Mouse (Mus musculus): ENCODE results near the gene A930004D18Rik. TPM values are rescaled to one million over a fixed set of nuclear protein-coding genes. Genes with fewer than 3 reads are reported as not detected.

Gene A930004D18Rik
- polyA plus RNA-seq, 1 experiment from 2014 or later, result 13.1 TPM

DNA sequence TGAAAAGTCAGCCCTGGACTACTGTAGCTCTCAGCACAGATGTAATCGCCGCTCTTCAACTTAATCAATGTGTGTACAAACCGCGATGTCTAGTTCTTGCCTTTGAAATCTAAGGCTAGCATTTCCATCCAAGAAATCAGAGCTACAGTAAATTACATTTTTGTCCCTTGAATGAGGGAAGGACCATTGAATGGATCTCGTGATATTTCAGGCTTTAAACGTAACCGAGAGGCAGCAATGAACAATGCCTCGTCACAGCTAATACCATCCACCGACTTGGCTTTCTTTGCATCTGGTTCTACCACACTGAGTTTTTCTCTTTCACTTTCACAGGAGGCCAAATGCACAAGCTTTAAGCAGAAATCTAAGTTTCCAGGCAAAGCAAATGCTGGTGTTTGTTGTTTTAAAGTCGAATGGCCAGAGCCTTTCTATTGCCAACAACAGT, 13.0 kb upstream of the A930004D18Rik start:
- Histone ChIP-seq H3K4me3 (peak overlapping the region; percentile 90), H3K4me1 (replicated peaks) (peaks cover 43% of the 10 kb centered on the region), H3K9ac (peak overlapping the region; percentile 71), H3K4me2 (peak overlapping the region; percentile 91), H3K27me3 (no peaks in the 10 kb centered on the region), H3K36me3 (no peaks in the 10 kb centered on the region), H3K9me3 (no peaks in the 10 kb centered on the region), H3K27ac (peak overlapping the region; percentile 100)
- no peak for ATAC-seq (ENCODE audit: low FRiP score)
- 5% methylated on average over 10 of the region's 10 CpGs for WGBS

- Histone ChIP-seq H3K9me3 (no peaks in the 10 kb centered on the region), H3K4me2 (peak overlapping the region; percentile 91), H3K27ac (peak overlapping the region; percentile 100), H3K36me3 (no peaks in the 10 kb centered on the region), H3K4me1 (replicated peaks) (peaks cover 38% of the 10 kb centered on the region), H3K9ac (peak overlapping the region; percentile 100), H3K4me3 (peak overlapping the region; percentile 90), H3K27me3 (no peaks in the 10 kb centered on the region)
- 3% methylated on average over 2 of the region's 2 CpGs for WGBS
- no peak for ATAC-seq (ENCODE audit: low FRiP score)
These were observed 12.5 kb upstream of the A930004D18Rik start for GRCm38 (mm10) chr2:18050018-18050417.

DNA sequence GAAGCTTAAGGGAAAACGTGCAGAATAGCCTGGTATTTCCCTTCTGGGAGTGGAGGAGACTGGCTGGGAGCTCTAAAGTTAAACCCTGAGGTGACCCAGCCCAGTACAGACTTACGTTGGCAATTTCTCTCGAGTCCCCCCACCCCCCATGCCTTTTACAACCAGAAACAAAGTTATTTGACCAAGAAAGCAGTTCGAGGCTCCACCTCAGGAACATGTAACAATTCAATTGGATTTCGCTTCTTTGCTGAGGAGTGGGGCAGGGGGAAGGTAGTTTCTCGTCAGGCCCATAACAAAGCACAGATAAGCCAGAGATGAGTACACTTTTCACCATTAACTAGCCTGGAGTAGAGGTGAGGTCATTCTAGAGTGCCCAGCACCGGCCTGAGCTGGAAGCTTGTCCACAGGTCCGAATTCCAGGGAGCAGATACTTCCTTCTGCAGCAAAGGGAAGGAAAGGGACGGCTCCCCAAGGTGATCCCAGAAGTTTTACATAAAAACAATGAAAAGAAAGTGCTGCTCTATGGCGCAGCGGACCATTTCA, 11.8 kb upstream of the A930004D18Rik start:
- WGBS, result 1% methylated on average over 11 of the region's 11 CpGs
- peak; percentile 46; the same call in 1 of the 2 replicates for ATAC-seq (ENCODE audit: low FRiP score)
- H3K36me3 ChIP-seq, result no peaks in the 10 kb centered on the region
- H3K9me3 ChIP-seq, result no peaks in the 10 kb centered on the region
- H3K4me1 ChIP-seq (replicated peaks), result peaks cover 40% of the 10 kb centered on the region
- peak overlapping the region; percentile 100 for H3K9ac ChIP-seq
- peak overlapping the region; percentile 100 for H3K27ac ChIP-seq
- peak overlapping the region; percentile 90 for H3K4me3 ChIP-seq
- H3K27me3 ChIP-seq, result no peaks in the 10 kb centered on the region
- H3K4me2 ChIP-seq, result peak overlapping the region; percentile 91

DNA sequence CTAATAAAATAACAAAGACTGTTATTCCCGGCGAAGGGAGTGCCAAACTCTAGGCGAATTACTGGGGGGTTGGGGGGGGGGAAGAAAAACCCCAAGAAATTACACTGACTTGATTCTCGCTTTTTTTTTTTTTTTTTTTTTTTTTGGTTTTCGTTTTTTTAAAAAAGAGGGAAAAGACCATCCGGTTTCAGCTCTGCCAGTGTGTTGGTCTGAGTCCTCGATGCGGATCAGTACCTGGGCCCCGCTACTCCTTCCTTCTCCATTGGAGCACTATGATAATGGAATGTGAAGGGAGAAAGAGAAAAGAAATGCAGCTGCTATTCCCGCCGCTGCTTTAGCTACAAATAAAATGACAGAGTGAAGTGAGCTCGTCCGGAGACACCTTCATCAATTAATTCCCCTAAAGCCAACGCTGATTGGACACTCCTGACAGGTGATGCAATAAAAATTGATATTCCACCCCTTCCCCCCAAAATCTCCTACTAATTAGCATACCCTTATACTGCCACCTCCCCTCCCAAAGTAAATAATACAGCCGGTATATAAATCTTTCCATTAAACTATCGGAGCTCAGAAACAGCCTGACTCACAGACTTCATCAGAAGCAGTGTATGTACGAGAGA, 11.0 kb upstream of the A930004D18Rik start, which contains the start of gene Skida1:
Skida1 (minus strand) TSS at position 599 of the 623 bp plus-strand sequence.
- Histone ChIP-seq H3K4me3 (peak within 1 kb of the TSS; percentile 90), H3K9ac (peak within 1 kb of the TSS; percentile 100), H3K27me3 (no peaks in the 10 kb centered on the region), H3K4me1 (replicated peaks) (peaks cover 38% of the 10 kb centered on the region), H3K27ac (peak within 1 kb of the TSS; percentile 100), H3K36me3 (no peaks in the 10 kb centered on the region), H3K9me3 (no peaks in the 10 kb centered on the region), H3K4me2 (peak within 1 kb of the TSS; percentile 91)
- peak; percentile 75 for ATAC-seq (ENCODE audit: low FRiP score)
- WGBS, result 0% methylated on average over 17 of the region's 17 CpGs

DNA sequence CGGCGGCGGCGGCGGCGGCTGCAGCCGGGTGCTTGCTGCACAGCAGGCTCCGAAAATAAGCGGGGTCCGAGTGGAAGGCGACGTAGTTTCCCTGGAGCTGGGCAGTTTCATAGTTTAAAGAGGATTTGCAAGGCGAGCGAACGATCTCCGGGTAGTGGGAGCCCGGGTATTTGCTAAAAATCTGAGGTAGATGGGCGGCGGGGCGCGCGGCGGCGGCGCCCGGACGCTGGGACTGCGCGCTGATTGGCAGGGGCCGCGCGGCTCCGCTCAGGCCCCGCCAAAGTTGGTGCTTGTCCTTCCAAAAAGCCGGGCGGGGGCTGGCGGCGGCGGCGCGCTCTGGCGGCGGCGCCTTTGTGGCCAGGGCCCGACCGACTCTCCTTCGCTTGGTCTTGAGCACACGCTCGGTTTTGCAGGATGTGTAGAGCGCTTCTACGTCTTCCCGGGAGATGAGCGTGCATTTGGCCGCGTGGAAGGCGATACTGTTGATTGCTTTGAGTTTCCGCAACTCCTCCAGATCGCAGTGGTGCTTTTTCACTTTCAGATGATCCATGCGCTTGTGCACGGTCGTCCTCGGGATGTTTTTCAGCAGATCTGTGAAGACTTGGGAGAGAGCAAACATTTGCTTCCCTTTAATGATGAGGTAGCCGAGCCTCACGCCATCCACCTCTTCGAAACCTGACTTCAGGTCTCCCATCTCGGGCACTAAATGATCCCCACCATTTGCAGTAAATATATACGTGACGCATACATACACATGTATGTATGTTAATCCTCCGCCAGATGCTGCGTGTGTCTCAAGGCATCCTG, 10.3 kb upstream of the A930004D18Rik start:
- H3K4me1 ChIP-seq (replicated peaks), result peaks cover 41% of the 10 kb centered on the region
- H3K36me3 ChIP-seq, result no peaks in the 10 kb centered on the region
- H3K27me3 ChIP-seq, result no peaks in the 10 kb centered on the region
- ATAC-seq (ENCODE audit: low FRiP score), result peak; percentile 53
- H3K4me3 ChIP-seq, result peak overlapping the region; percentile 90
- WGBS, result under 1% methylated on average over 70 of the region's 70 CpGs
- H3K27ac ChIP-seq, result peak overlapping the region; percentile 100
- no peaks in the 10 kb centered on the region for H3K9me3 ChIP-seq
- peak overlapping the region; percentile 100 for H3K9ac ChIP-seq
- peak overlapping the region; percentile 91 for H3K4me2 ChIP-seq

DNA sequence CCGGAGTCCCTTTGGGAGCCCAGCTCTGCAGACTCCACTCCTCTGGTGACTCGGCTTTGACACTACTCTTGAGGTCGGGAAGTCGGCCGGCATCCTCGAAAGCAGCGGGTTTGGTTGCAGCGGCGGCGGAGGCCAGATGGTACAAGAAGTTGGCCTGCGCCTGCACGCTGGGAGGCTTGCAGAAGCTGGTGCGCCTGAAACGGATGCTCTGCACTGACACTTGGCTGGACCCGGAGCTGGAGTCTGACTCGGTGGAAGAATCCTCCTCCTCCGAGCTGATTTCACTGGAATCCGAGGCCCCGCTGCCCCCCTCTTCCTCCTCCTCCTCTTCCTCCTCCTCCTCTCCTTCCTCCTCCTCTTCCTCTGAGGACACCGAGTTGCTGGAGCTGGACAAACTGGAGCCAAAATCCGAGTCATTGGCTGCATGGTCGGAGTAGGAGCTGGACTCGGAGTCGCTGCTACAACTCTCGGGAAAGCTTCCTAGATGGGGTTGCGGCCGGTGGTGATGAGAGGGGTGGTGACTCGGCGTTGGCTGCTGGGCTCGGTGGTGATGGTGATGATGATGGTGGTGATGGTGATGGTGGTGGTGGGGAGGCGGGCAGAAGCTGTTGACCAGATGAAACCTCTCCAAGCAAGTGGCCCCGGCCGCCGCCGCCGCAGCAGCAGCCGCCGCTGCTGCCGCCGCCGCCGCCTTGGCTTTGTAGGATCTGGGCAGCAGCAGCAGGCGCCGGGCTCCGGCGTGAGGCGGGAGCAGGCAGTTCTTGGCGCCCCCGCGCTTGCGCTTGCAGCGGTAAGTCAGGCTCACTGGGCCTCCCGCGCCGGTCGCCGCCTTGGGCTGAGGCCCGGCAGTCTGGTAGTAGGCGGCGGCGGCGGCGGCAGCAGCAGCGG, 9.5 kb upstream of the A930004D18Rik start:
- Histone ChIP-seq H3K4me1 (replicated peaks) (peaks cover 49% of the 10 kb centered on the region), H3K9me3 (no peaks in the 10 kb centered on the region), H3K9ac (peak overlapping the region; percentile 100), H3K27ac (peak overlapping the region; percentile 100), H3K4me2 (peak overlapping the region; percentile 91), H3K36me3 (no peaks in the 10 kb centered on the region), H3K4me3 (peak overlapping the region; percentile 90), H3K27me3 (no peaks in the 10 kb centered on the region)
- under 1% methylated on average over 59 of the region's 64 CpGs for WGBS
- peak; percentile 23; the same call in 1 of the 2 replicates for ATAC-seq (ENCODE audit: low FRiP score)

GRCm38 (mm10) chr2:18046186-18046585, 8.6 kb upstream of the A930004D18Rik start:
- Histone ChIP-seq H3K4me2 (peak overlapping the region; percentile 91), H3K36me3 (no peaks in the 10 kb centered on the region), H3K4me1 (replicated peaks) (peaks cover 51% of the 10 kb centered on the region), H3K27ac (peak overlapping the region; percentile 100), H3K27me3 (no peaks in the 10 kb centered on the region), H3K4me3 (peak overlapping the region; percentile 90), H3K9me3 (no peaks in the 10 kb centered on the region), H3K9ac (peak overlapping the region; percentile 100)
- WGBS, result 0% methylated on average over 4 of the region's 4 CpGs
- no peak for ATAC-seq (ENCODE audit: low FRiP score)

DNA sequence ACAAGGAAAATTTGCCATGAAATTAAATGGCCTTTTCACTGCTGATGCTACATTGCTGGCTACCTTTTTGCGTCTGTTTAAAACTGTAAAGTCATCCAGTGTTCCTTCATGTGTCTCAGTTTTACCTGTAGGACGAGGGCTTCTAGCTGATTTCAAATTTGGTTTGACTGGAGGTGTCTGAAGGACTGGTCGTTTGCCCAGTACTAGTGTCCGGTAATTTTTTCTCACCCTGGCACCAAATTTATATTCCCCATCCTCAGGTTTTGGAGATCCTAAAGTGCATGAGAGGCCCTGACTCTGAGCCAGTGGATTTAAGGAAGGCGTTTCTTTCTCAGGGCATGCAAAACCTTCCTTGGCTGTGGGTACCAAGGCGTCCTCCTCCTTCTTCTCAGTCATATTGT, 8.2 kb upstream of the A930004D18Rik start:
- Histone ChIP-seq H3K4me2 (peak overlapping the region; percentile 91), H3K27me3 (no peaks in the 10 kb centered on the region), H3K36me3 (no peaks in the 10 kb centered on the region), H3K27ac (peak overlapping the region; percentile 100), H3K9ac (peak overlapping the region; percentile 100), H3K4me1 (replicated peaks) (peaks cover 52% of the 10 kb centered on the region), H3K9me3 (no peaks in the 10 kb centered on the region), H3K4me3 (peak overlapping the region; percentile 90)
- no peak for ATAC-seq (ENCODE audit: low FRiP score)
- 2% methylated on average over 6 of the region's 6 CpGs for WGBS

- Histone ChIP-seq H3K4me1 (replicated peaks) (peaks cover 53% of the 10 kb centered on the region), H3K4me3 (peak overlapping the region; percentile 90)
- WGBS, result 4% methylated on average over 7 of the region's 7 CpGs
These were observed 7.7 kb upstream of the A930004D18Rik start for GRCm38 (mm10) chr2:18045143-18045780.

DNA sequence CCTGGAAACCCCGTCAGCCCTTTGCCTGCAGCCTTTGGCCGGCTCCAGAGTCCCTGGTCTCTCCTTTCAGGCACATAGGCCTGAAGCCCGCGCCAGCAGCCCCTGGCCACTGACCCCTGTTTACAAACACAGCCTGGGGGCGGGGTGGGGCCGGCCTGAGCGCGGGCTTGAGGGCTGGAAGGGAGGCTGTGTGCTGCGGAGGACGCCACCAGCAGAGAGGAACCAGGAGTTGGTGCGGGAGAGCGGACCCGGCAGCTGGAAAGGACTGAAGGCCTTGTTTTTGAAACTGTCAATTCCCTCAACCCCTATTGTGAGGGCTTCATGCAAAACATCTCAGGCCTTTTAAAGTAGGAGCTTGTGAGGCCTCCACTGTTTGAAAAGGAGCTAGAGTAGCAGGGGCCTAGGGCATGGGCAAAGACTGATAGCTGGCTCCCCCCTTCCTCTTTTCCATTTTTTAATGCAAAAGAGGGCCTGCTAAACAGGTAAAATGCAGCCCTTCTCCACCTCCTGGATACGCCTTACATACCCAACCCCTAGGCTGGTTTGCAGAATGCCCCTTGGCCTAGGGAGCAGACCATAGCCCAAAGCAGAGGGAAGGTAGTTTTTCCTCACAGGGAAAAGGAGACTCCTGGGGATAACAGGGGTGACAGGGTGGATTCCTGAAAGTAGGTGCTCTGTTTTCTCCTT, 3.8 kb upstream of the A930004D18Rik start:
- no peaks in the 10 kb centered on the region for H3K27me3 ChIP-seq

More at GRCm38 (mm10) chr2:18045143-18045780, 7.7 kb upstream of the A930004D18Rik start:
- ATAC-seq (ENCODE audit: low FRiP score), result no peak
- H3K27ac ChIP-seq, result peak overlapping the region; percentile 100
- H3K4me2 ChIP-seq, result peak overlapping the region; percentile 91
- no peaks in the 10 kb centered on the region for H3K36me3 ChIP-seq
- H3K9me3 ChIP-seq, result no peaks in the 10 kb centered on the region
- H3K27me3 ChIP-seq, result no peaks in the 10 kb centered on the region
- peak overlapping the region; percentile 100 for H3K9ac ChIP-seq

More for the DNA sequence above, 3.8 kb upstream of the A930004D18Rik start:
- H3K9me3 ChIP-seq, result no peaks in the 10 kb centered on the region
- H3K27ac ChIP-seq, result peak overlapping the region; percentile 94
- H3K4me1 ChIP-seq (replicated peaks), result peaks cover 64% of the 10 kb centered on the region
- H3K4me2 ChIP-seq, result peak overlapping the region; percentile 91
- no peaks in the 10 kb centered on the region for H3K36me3 ChIP-seq
- ATAC-seq (ENCODE audit: low FRiP score), result peak; percentile 72
- peak overlapping the region; percentile 84 for H3K9ac ChIP-seq
- H3K4me3 ChIP-seq, result peak overlapping the region; percentile 37
- 3% methylated on average over 14 of the region's 14 CpGs for WGBS
